Mouse (Mus musculus) right cerebral cortex, postnatal 4 days (tissue): ENCODE measurements around the gene Xylt1.

Source experiments
- DNase-seq: peaks from one replicate; pipeline ENCODE4 v3.0.0-alpha.2; 2022

The Xylt1 gene

GRCm38 (mm10) chr7:117380418-117381187 is at the start of gene Xylt1:
Gene Xylt1, plus strand, starts transcription at chr7:117380979.
- peak; percentile 81 for DNase-seq

- no peak for DNase-seq
Measured at GRCm38 (mm10) chr7:117333936-117334335, 46.8 kb upstream of the Xylt1 start.

- no peak for DNase-seq
Measured at GRCm38 (mm10) chr7:117356316-117356715, 24.5 kb upstream of the Xylt1 start.

- no peak for DNase-seq
Measured at GRCm38 (mm10) chr7:117357425-117358194, 23.2 kb upstream of the Xylt1 start.

- DNase-seq, result no peak
Measured at GRCm38 (mm10) chr7:117361281-117361680, 19.5 kb upstream of the Xylt1 start.

GRCm38 (mm10) chr7:117362493-117362892 is 18.3 kb upstream of the Xylt1 start:
- no peak for DNase-seq

GRCm38 (mm10) chr7:117368647-117369289 is 12.0 kb upstream of the Xylt1 start:
- DNase-seq, result no peak

- no peak for DNase-seq
Measured at GRCm38 (mm10) chr7:117369290-117369941, 11.4 kb upstream of the Xylt1 start.

- DNase-seq, result peak; percentile 75
Measured at GRCm38 (mm10) chr7:117375886-117376309, 4.9 kb upstream of the Xylt1 start.

GRCm38 (mm10) chr7:117377138-117377537 is 3.6 kb upstream of the Xylt1 start:
- no peak for DNase-seq

GRCm38 (mm10) chr7:117380036-117380417 is 752 bp upstream of the Xylt1 start:
- DNase-seq, result no peak

GRCm38 (mm10) chr7:117381188-117381981 is 606 bp downstream of the Xylt1 start:
- peak; percentile 38 for DNase-seq

- DNase-seq, result no peak
Measured at GRCm38 (mm10) chr7:117382006-117382405, 1.2 kb downstream of the Xylt1 start.

GRCm38 (mm10) chr7:117383147-117383940 is 2.6 kb downstream of the Xylt1 start:
- DNase-seq, result peak; percentile 60

GRCm38 (mm10) chr7:117386376-117386775 is 5.6 kb downstream of the Xylt1 start:
- no peak for DNase-seq

GRCm38 (mm10) chr7:117388284-117388988 is 7.7 kb downstream of the Xylt1 start:
- DNase-seq, result no peak

GRCm38 (mm10) chr7:117389048-117389447 is 8.3 kb downstream of the Xylt1 start:
- no peak for DNase-seq

- no peak for DNase-seq
Measured at GRCm38 (mm10) chr7:117392863-117393569, 12.2 kb downstream of the Xylt1 start.

- no peak for DNase-seq
Measured at GRCm38 (mm10) chr7:117393976-117394375, 13.2 kb downstream of the Xylt1 start.

- DNase-seq, result no peak
Measured at GRCm38 (mm10) chr7:117394380-117394779, 13.6 kb downstream of the Xylt1 start.
